Mouse (Mus musculus): Measurements from ENCODE around the gene Usp43.

Usp43 gene

DNA sequence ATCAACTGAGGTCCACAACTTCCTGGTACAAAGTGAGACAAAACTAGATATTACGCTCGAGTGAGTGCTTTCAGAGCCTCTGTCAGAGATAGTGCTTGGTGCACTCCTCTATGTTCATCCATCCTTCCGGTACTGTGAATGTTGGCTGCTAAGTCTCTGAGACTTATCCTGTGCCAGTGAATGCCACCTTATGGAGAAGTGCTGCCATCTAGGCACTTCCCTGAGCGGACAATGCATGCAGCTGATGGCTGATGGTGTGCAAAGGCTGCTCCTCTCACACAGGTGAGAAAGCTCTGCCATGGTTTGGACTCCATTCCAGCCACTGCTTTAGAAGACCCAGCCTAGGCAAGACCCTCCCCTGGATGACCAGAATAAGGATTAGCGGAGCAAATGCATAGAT, 113.9 kb downstream of the Usp43 start:
- no peak for DNase-seq (ENCODE audit: low spot score in 2 of 2)

DNA sequence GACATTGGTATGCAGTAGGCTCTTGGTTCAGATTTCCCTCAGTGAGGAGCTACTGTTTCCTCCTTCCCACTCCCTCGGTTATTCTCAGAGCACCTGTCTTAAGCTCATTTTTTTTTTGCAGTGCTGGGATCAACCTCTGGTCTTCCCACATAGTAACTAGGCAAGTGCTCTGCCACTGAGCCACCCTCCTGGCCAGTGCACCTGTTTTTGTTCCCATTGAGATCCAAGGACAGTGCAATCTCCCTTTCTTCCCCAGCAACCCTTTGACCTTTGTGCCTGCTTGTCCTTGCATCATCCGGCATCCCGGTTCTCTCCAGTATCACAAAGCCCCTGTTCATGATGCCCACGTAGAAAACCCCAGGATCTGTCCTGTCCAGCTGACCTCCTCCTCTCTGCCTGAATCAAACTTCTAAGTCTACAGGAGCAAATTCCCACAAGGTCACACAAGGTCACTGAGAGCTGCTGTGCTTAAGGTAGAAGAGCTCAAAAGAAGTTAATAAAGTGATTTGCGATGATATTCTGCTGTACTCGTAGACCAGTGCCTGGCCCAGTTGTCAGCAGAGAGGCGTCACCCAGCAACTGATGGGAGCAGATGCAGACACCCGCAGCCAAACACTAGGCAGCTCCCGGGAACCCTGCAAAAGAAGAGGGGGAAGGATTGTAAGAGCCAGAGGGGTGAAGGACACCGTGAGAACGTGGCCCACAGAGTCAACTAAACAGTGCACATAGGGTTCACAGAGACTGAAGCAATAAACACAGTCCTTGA, 114.9 kb downstream of the Usp43 start:
- no peak for DNase-seq (ENCODE audit: low spot score in 2 of 2)

DNA sequence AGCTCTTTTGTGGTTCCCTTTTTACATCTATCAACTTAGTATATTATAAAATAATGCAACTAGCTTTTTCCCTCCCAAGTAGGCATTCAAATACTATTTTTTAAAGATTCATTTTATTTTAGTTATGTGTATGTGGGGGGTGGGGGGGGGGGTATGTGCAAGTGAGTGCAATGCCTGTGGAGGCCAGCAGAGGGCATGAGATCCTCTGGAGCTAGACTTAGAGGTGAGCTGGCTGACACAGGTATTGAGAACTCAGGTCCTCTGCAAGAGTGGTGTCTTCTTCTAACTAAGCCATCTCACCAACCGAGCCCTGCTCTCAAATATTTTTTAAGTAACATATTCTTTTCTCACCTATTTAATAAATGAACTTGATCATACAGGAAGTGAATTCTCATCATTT, 116.4 kb downstream of the Usp43 start:
- no peak for DNase-seq (ENCODE audit: low spot score in 2 of 2)

All from spleen, postnatal 36 days (tissue).